Mouse (Mus musculus) central nervous system, embryonic 11.5 days (tissue): ENCODE results near the gene Ddx51. TPM values are rescaled to one million over a fixed set of nuclear protein-coding genes. Genes with fewer than 3 reads are reported as not detected.

Experiments
- polyA plus RNA-seq: library from polyadenylated mRNA; depleted of rRNA; stranded (reverse); fragments of >200 nt; gene quantifications from 2 replicates; pipeline ENCODE4 v1.2.3, GENCODE M21; 2012; rRNA removed

The Ddx51 gene
- 32.6 and 71.6 TPM in 2 replicates for polyA plus RNA-seq

DNA sequence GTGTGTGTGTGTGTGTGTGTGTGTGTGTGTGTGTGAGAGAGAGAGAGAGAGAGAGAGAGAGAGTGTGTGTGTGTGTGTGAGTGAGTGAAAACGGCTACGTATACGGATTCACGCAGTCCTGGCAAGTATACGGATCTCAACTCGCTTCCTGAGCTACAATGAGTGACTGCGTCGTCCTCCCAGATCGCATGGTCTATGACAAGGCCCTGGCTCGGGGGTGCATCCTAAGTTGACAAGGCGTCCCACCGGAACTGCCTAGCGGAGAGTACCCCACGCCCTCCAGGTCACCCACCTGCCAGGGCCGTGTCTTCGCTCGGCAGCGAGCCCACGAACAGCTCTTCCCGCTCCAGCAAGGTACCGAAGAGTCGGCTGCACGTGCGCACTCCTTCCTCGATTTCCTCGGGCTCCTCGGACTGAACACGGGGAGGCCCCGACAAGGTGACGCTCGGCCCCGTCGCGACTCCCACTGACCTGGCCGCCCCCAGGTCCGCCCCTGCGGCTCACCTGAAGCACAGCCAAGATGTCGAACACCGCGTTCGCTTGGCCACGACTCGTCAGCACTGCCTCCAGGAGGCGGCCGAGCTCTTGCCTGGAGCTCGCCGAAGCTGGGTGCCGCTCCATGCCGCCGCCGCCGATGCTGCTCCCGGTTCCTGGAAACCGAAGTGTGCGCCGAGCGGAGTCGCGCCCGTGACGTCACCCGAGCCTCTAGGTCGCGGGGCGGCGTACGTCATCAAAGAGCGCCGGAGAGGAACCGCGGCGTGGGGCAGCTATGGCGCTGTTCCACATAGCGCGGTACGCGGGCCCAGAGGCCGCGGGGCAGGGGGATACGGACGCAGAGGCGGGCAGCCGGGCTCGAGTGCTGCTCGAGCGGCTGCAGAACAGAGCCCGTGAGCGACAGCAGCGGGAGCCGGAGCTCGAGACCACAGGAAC lies at the start of gene Ddx51, which contains the start of gene Noc4l:
Gene Ddx51, plus strand, starts transcription at position 733 of the 930 bp plus-strand sequence.
Gene Noc4l, minus strand, starts transcription at position 699 of the 930 bp plus-strand sequence.

Other genes starting within 250 kb of the Ddx51 start
- gene Fbrsl1, start 204.9 kb upstream of the Ddx51 start, polyA plus RNA-seq: 45.1 and 52.0 TPM in 2 replicates
- 4.8 and 5.7 TPM in 2 replicates for gene Galnt9, start 109.1 kb upstream of the Ddx51 start, polyA plus RNA-seq
- gene Noc4l, start within 50 bp of the Ddx51 start, polyA plus RNA-seq: 55.9 and 59.3 TPM in 2 replicates
- gene Ep400, start 117.3 kb downstream of the Ddx51 start, polyA plus RNA-seq: 35.3 and 69.3 TPM in 2 replicates
- gene Pus1, start 127.2 kb downstream of the Ddx51 start, polyA plus RNA-seq: 30.2 and 39.8 TPM in 2 replicates
- gene Ulk1, start 156.6 kb downstream of the Ddx51 start, polyA plus RNA-seq: 55.7 and 74.2 TPM in 2 replicates
- gene Hscb, start 186.3 kb downstream of the Ddx51 start, polyA plus RNA-seq: 17.5 and 17.8 TPM in 2 replicates
- gene Chek2, start 186.5 kb downstream of the Ddx51 start, polyA plus RNA-seq: 17.5 and 24.4 TPM in 2 replicates
- 9.6 and 14.1 TPM in 2 replicates for gene Ttc28, start 226.4 kb downstream of the Ddx51 start, polyA plus RNA-seq